Mouse (Mus musculus) cerebellum, adult 2 months (tissue): ENCODE measurements around the gene Lpar4.

Experiments
- CTCF ChIP-seq: fragments of 200-500 bp; IDR thresholded peaks from 2 replicates; pipeline ENCODE4 v1.5.1; 2011; ENCODE audit warnings: low read depth, mild to moderate bottlenecking, control low read depth, low read length, moderate library complexity, borderline replicate concordance; ENCODE audit not compliant: insufficient read depth
- POLR2A ChIP-seq: fragments of 200-500 bp; IDR thresholded peaks from 2 replicates; pipeline ENCODE4 v1.6.1; 2011; ENCODE audit warnings: low read length, control low read depth, borderline replicate concordance; ENCODE audit not compliant: insufficient read depth

DNA sequence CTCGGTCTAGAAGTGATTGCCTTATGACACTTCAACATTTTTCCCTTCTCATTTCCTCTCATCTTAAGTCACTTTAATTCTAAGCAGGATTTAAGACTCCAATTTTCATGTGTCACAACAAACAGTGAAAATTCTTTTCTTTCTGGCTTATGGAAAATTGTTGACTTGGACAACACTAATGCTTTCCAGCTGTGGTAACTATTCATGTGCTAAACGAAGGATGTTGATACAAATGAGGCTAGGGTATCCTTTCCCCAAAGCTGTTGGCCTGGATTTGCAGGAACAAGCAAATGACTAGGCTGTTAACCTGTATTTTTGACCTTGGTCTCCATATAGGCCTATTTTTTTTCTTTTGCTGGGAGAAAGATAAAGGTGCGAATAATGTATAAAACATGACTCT, 48.5 kb upstream of the Lpar4 start:
- TF ChIP-seq POLR2A: no peak
- no peak for TF ChIP-seq CTCF
